Mouse (Mus musculus) embryonic facial prominence, embryonic 10.5 days (tissue): Measurements from ENCODE around the gene Insrr. TPM values are rescaled to one million over a fixed set of nuclear protein-coding genes. Genes with fewer than 3 reads are reported as not detected.
"Not testable (repeated sequence)": the region's sequence is repeated elsewhere in the genome, so short reads cannot be mapped to it uniquely, and the experiment has no call there.

Experiments
- DNase-seq: peaks from one replicate; pipeline ENCODE4 v3.0.0-alpha.2; 2017; ENCODE audit warnings: low spot score
- H3K27ac ChIP-seq: fragments of 300-500 bp; sonication (generic); replicated peaks from 2 replicates; pipeline ENCODE4 v1.5.1; 2016; ENCODE audit warnings: mild to moderate bottlenecking
- H3K27me3 ChIP-seq: fragments of 300-500 bp; sonication (generic); replicated peaks from 2 replicates; pipeline ENCODE4 v1.6.1; 2016; ENCODE audit warnings: low read depth, mild to moderate bottlenecking; ENCODE audit not compliant: poor library complexity, severe bottlenecking
- H3K36me3 ChIP-seq: fragments of 300-500 bp; sonication (generic); replicated peaks from 2 replicates; pipeline ENCODE4 v1.6.1; 2016; ENCODE audit warnings: mild to moderate bottlenecking, moderate library complexity
- H3K4me1 ChIP-seq: fragments of 300-500 bp; sonication (generic); 2 replicates; pipeline ENCODE4 v1.6.1; 2016
- H3K4me3 ChIP-seq: fragments of 300-500 bp; sonication (generic); 2 replicates; pipeline ENCODE4 v1.5.1; 2016; ENCODE audit warnings: mild to moderate bottlenecking, moderate library complexity
- H3K9me3 ChIP-seq: fragments of 300-500 bp; sonication (generic); 2 replicates; pipeline ENCODE4 v1.6.1; 2016; ENCODE audit warnings: mild to moderate bottlenecking
- whole genome bisulfite sequencing: fragments of 180-500 bp; shearing (Covaris S2); methylation state at CpG from one replicate; pipeline ENCODE4 v1.1.7; 2016; 5-methylcytosine and 5-hydroxymethylcytosine counted together
- polyA plus RNA-seq: library from polyadenylated mRNA; unstranded; fragments of >200 nt; fragmentation: Nextera tagmentation; extraction: Ambion mirVana; gene quantifications from 2 replicates; pipeline ENCODE4 v1.2.1, GENCODE M21; 2016

The Insrr gene
- polyA plus RNA-seq, 1 experiment from 2014 or later = 0.54 TPM

GRCm38 (mm10) chr3:87816166-87816565 lies 19.4 kb downstream of the Insrr start:
- H3K27me3 ChIP-seq = peaks cover 94% of the 10 kb centered on the region
- peaks cover 25% of the 10 kb centered on the region for H3K4me1 ChIP-seq
- WGBS = 63% methylated on average over 6 of the region's 6 CpGs

DNA sequence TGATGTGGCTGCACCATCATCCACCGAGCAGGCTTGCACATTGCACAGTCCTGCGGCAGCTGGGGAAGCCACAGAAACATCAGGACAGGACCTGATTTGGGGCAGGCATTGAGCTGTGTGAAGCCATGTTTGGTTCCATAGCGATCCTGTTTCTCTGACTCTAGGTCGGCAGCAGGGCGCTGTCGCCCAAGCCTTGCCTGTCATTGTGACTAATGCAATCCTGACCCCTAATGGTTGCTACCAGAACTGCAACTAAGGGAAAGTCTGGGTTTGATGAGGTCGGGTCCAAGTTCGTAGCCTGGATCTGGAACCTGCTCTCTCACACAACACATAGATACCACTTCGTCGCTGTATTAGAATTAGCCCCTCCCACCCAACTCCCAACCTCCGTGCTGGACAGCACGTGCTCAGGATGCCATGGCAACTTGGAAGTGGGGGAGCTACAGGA lies 19.9 kb downstream of the Insrr start:
- Histone ChIP-seq H3K4me3 (no peak overlapping the region), H3K27ac (peak overlapping the region; percentile 51; the same call in 1 of the 2 replicates), H3K27me3 (peaks cover 90% of the 10 kb centered on the region), H3K4me1 (peaks cover 25% of the 10 kb centered on the region), H3K9me3 (no peaks in the 10 kb centered on the region), H3K36me3 (no peaks in the 10 kb centered on the region)
- DNase-seq = peak; percentile 78
- WGBS = 7% methylated on average over 12 of the region's 12 CpGs

More at GRCm38 (mm10) chr3:87816166-87816565, 19.4 kb downstream of the Insrr start:
- Histone ChIP-seq H3K36me3 (no peaks in the 10 kb centered on the region), H3K4me3 (no peak overlapping the region), H3K9me3 (no peaks in the 10 kb centered on the region), H3K27ac (peak overlapping the region; percentile 51; the same call in 1 of the 2 replicates)
- no peak for DNase-seq

DNA sequence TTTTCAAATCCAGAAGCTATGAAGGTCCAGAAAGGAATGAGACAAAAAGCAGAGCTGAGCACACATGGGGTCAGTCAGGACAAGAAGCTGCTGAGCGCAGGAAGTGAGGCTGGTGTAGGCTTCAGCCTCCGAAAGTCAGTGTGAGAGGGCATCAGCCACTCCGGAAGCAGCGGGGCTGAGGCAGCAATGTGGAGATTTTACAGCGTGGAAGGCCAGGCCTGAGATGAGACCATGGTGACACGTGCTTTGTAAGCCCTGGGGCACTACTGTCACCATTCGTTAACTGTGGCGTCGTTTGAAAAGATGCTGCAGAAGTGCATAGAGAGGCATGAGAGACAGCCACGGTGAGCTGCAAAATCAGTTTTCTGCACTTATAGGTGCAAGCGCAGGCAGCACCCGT lies 21.5 kb downstream of the Insrr start:
- DNase-seq = no peak
- Histone ChIP-seq H3K4me1 (peaks cover 15% of the 10 kb centered on the region), H3K4me3 (no peak overlapping the region), H3K27me3 (peaks cover 74% of the 10 kb centered on the region), H3K9me3 (no peaks in the 10 kb centered on the region), H3K36me3 (no peaks in the 10 kb centered on the region), H3K27ac (no peak overlapping the region)
- 64% methylated on average over 12 of the region's 12 CpGs for WGBS

- 88% methylated on average over 1 of the region's 1 CpGs for WGBS
These were observed 27.5 kb downstream of the Insrr start, which contains the start of gene Pear1 for GRCm38 (mm10) chr3:87824206-87824605. TSS of gene Pear1 (minus strand) at chr3:87824306.

GRCm38 (mm10) chr3:87828435-87828834 lies 31.7 kb downstream of the Insrr start:
- no peak for DNase-seq
- Histone ChIP-seq H3K27me3 (no peaks in the 10 kb centered on the region), H3K4me1 (no peaks in the 10 kb centered on the region), H3K4me3 (no peak overlapping the region), H3K9me3 (no peaks in the 10 kb centered on the region), H3K36me3 (no peaks in the 10 kb centered on the region), H3K27ac (no peak overlapping the region)
- WGBS = 64% methylated on average over 4 of the region's 4 CpGs

More at GRCm38 (mm10) chr3:87824206-87824605, 27.5 kb downstream of the Insrr start, which contains the start of gene Pear1:
- H3K4me1 ChIP-seq, H3K36me3 ChIP-seq, H3K9me3 ChIP-seq, DNase-seq, H3K4me3 ChIP-seq, H3K27ac ChIP-seq: not testable (repeated sequence)
- H3K27me3 ChIP-seq = peaks cover 14% of the 10 kb centered on the region; the same call in 1 of the 2 replicates

DNA sequence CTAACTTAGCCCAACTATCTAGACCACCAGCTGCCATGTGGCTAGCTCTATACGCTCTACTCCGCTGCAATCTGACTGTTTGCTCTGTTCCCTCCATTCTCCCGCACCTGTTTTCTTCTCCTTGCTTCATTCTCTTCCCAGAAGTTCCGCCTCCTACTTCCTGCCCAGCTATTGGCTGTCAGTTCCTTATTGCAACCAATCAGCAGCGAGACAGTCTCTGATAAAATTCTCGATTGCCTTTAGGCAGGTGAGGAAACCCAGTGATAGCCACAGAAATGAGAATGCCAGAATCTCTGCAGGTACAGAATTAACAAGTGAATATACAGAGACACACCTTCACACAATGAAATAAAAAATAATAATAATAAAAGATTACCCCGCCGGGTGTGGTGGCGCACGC lies 32.3 kb downstream of the Insrr start:
- Histone ChIP-seq H3K36me3 (no peaks in the 10 kb centered on the region), H3K27me3 (no peaks in the 10 kb centered on the region), H3K9me3 (no peaks in the 10 kb centered on the region), H3K4me3 (no peak overlapping the region), H3K27ac (no peak overlapping the region), H3K4me1 (no peaks in the 10 kb centered on the region)
- DNase-seq = no peak
- 51% methylated on average over 10 of the region's 10 CpGs for whole genome bisulfite sequencing

GRCm38 (mm10) chr3:87832109-87832859 lies 35.5 kb downstream of the Insrr start:
- DNase-seq = no peak
- no peak overlapping the region for H3K4me3 ChIP-seq
- H3K36me3 ChIP-seq = no peaks in the 10 kb centered on the region

DNA sequence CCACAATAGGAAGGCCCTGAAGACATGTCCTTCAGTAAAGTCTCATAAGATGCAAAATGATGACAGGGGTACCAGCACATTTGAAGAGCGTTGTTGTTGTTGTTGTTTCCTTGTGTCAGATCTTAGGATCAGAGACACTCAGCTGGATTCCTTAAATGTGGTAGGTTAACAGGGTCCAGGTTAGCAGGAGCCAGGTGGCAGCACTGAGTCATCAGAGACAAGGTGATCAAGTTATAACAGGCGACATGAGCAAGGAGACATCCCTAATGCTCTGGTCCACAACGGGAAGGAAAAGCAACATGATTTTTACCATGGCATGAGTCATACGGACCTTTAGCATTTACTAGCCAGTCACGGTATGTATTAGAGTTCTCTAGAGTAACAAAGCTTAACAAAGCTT lies 36.7 kb downstream of the Insrr start:
- no peaks in the 10 kb centered on the region for H3K36me3 ChIP-seq
- no peaks in the 10 kb centered on the region for H3K9me3 ChIP-seq
- 69% methylated on average over 5 of the region's 5 CpGs for WGBS
- H3K4me3 ChIP-seq = no peak overlapping the region
- no peak for DNase-seq
- H3K4me1 ChIP-seq = no peaks in the 10 kb centered on the region
- no peak overlapping the region for H3K27ac ChIP-seq
- no peaks in the 10 kb centered on the region for H3K27me3 ChIP-seq

More at GRCm38 (mm10) chr3:87832109-87832859, 35.5 kb downstream of the Insrr start:
- H3K27ac ChIP-seq = no peak overlapping the region
- H3K4me1 ChIP-seq = no peaks in the 10 kb centered on the region
- WGBS = 88% methylated on average over 7 of the region's 7 CpGs
- no peaks in the 10 kb centered on the region for H3K27me3 ChIP-seq
- no peaks in the 10 kb centered on the region for H3K9me3 ChIP-seq

GRCm38 (mm10) chr3:87838622-87839021 lies 41.9 kb downstream of the Insrr start:
- H3K27me3 ChIP-seq = peaks cover 13% of the 10 kb centered on the region; the same call in 1 of the 2 replicates
- H3K27ac ChIP-seq = no peak overlapping the region
- DNase-seq = peak; percentile 80
- H3K4me1 ChIP-seq = no peaks in the 10 kb centered on the region
- no peaks in the 10 kb centered on the region for H3K9me3 ChIP-seq
- WGBS = 3% methylated on average over 4 of the region's 4 CpGs
- no peaks in the 10 kb centered on the region for H3K36me3 ChIP-seq
- H3K4me3 ChIP-seq = no peak overlapping the region

- H3K9me3 ChIP-seq = no peaks in the 10 kb centered on the region
- no peak for DNase-seq
- H3K4me1 ChIP-seq = no peaks in the 10 kb centered on the region
- no peaks in the 10 kb centered on the region for H3K36me3 ChIP-seq
- H3K4me3 ChIP-seq = no peak overlapping the region
- no peak overlapping the region for H3K27ac ChIP-seq
- H3K27me3 ChIP-seq = peaks cover 13% of the 10 kb centered on the region; the same call in 1 of the 2 replicates
These were observed 44.1 kb downstream of the Insrr start for GRCm38 (mm10) chr3:87840858-87841257.

- H3K27me3 ChIP-seq = peaks cover 5% of the 10 kb centered on the region; the same call in 1 of the 2 replicates
- H3K4me3 ChIP-seq = no peak overlapping the region
- WGBS = 82% methylated on average over 4 of the region's 4 CpGs
- DNase-seq = no peak
- H3K9me3 ChIP-seq = no peaks in the 10 kb centered on the region
- no peak overlapping the region for H3K27ac ChIP-seq
- peaks cover 9% of the 10 kb centered on the region; the same call in 1 of the 2 replicates for H3K4me1 ChIP-seq
- no peaks in the 10 kb centered on the region for H3K36me3 ChIP-seq
These were observed 48.2 kb downstream of the Insrr start for GRCm38 (mm10) chr3:87844981-87845380.

DNA sequence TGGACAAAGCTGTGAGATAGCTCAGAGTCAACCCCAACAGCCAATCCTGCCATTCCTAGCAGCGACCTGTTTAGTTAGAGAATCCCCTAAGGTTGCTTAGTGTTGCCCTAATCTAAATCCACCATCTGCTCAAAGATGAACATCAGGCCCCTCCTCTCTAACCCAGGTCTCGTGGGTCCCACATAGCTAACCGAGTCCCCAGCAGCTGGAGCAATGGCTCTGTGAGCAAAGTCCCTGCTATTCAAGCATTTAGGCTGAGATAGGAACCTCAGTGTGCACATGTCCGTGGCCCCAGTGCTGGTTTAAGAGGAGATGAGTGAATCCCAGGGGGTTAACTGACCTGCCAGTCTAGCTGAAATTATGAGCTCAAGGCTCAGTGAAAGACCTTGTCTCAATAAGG lies 49.4 kb downstream of the Insrr start:
- H3K27ac ChIP-seq = no peak overlapping the region
- 73% methylated on average over 4 of the region's 4 CpGs for WGBS
- H3K27me3 ChIP-seq = no peaks in the 10 kb centered on the region
- no peak for DNase-seq
- H3K4me1 ChIP-seq = peaks cover 16% of the 10 kb centered on the region; the same call in 1 of the 2 replicates
- H3K36me3 ChIP-seq = no peaks in the 10 kb centered on the region
- H3K9me3 ChIP-seq = no peaks in the 10 kb centered on the region
- H3K4me3 ChIP-seq = no peak overlapping the region

DNA sequence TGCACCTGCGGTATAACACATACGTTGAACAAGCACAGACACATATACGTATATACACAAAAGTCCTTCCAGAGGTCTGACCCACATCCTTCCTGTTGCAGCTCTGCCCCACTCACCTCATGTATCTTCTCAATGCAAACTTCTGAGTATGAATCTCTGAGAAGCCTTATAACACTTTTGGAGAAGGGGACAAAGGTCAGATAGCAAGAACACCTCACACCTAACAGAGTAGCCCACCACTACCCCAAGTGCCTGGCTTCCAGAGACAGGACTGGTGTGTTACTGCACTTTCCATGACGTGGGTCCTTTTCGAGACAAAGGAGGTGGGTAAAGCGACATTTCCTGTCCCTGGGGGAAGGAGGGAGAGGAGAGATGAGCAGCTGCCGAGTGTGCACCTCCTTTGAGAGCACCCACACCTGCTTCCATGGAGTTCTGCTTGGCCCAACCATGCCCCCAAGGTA lies 49.9 kb downstream of the Insrr start, which contains the start of gene Sh2d2a:
Gene Sh2d2a (plus strand): TSS at position 106 of the 461 bp plus-strand sequence.
- H3K36me3 ChIP-seq = no peaks in the 10 kb centered on the region
- H3K27me3 ChIP-seq = no peaks in the 10 kb centered on the region
- peaks cover 16% of the 10 kb centered on the region; the same call in 1 of the 2 replicates for H3K4me1 ChIP-seq
- no peak for DNase-seq
- H3K9me3 ChIP-seq = no peaks in the 10 kb centered on the region
- 74% methylated on average over 7 of the region's 7 CpGs for WGBS
- H3K4me3 ChIP-seq = no peak within 1 kb of the TSS
- no peak within 1 kb of the TSS for H3K27ac ChIP-seq
